Mouse (Mus musculus) forebrain, postnatal 0 days (tissue): Measurements from ENCODE around the gene Prcd. TPM values are rescaled to one million over a fixed set of nuclear protein-coding genes. Genes with fewer than 3 reads are reported as not detected.

ENCODE experiments used
- ATAC-seq: fragments of 200-750 bp; cut with Nextera tagmentation; 2 replicates; pipeline ENCODE4 v1.8.0; 2017; ENCODE audit warnings: mild to moderate bottlenecking, moderate library complexity
- DNase-seq: peaks from one replicate; pipeline ENCODE4 v3.0.0-alpha.2; 2015
- H3K27ac ChIP-seq: fragments of 300-500 bp; sonication (generic); 2 replicates; pipeline ENCODE4 v1.5.1; 2014; ENCODE audit warnings: low read depth, mild to moderate bottlenecking, antibody characterized with exemption, low read length, moderate library complexity, mixed read lengths
- H3K27me3 ChIP-seq: fragments of 300-500 bp; sonication (generic); 2 replicates; pipeline ENCODE4 v1.6.1; 2014; ENCODE audit warnings: mild to moderate bottlenecking, low read length, mixed read lengths; ENCODE audit not compliant: insufficient read depth
- H3K36me3 ChIP-seq: fragments of 300-500 bp; sonication (generic); 2 replicates; pipeline ENCODE4 v1.6.1; 2014; ENCODE audit warnings: mild to moderate bottlenecking, moderate library complexity; ENCODE audit not compliant: insufficient read depth
- H3K4me1 ChIP-seq: fragments of 300-500 bp; sonication (generic); 2 replicates; pipeline ENCODE4 v1.6.1; 2014; ENCODE audit warnings: antibody characterized with exemption; ENCODE audit not compliant: insufficient read depth
- H3K4me2 ChIP-seq: fragments of 300-500 bp; sonication (generic); 2 replicates; pipeline ENCODE4 v1.6.1; 2014; ENCODE audit warnings: low read depth, mild to moderate bottlenecking, moderate library complexity
- H3K4me3 ChIP-seq: fragments of 300-500 bp; sonication (generic); 2 replicates; pipeline ENCODE4 v1.5.1; 2014; ENCODE audit warnings: low read depth, low read length, mixed read lengths
- H3K9ac ChIP-seq: fragments of 300-500 bp; sonication (generic); 2 replicates; pipeline ENCODE4 v1.6.1; 2014; ENCODE audit warnings: mild to moderate bottlenecking
- H3K9me3 ChIP-seq: fragments of 300-500 bp; sonication (generic); 2 replicates; pipeline ENCODE4 v1.6.1; 2016; ENCODE audit warnings: low read length
- CTCF ChIP-seq: sonication (generic); IDR thresholded peaks from 2 replicates; pipeline ENCODE4 v1.5.1; 2016; ENCODE audit warnings: antibody characterized with exemption, control low read depth, low read depth
- WGBS: fragments of 180-500 bp; shearing (Covaris S2); extraction: QIAGEN DNeasy Blood & Tissue Kit; methylation state at CpG from one replicate; pipeline ENCODE4 v1.1.7; 2014; 5-methylcytosine and 5-hydroxymethylcytosine counted together
- polyA plus RNA-seq: library from polyadenylated mRNA; unstranded; fragments of >200 nt; fragmentation: Nextera tagmentation; extraction: Ambion mirVana; gene quantifications from 2 replicates; pipeline ENCODE4 v1.2.1, GENCODE M21; 2015
- total RNA-seq: library from RNA; depleted of rRNA; stranded (reverse); fragments of >200 nt; gene quantifications from 2 replicates; pipeline ENCODE4 v1.2.3, GENCODE M21; 2014

The Prcd gene
- total and polyA plus RNA-seq, 2 experiments from 2014 or later = 3.3 to 3.4 TPM

- no peak for TF ChIP-seq CTCF
- Histone ChIP-seq H3K4me2 (no peak overlapping the region), H3K4me1 (no peaks in the 10 kb centered on the region), H3K27me3 (no peaks in the 10 kb centered on the region), H3K9me3 (no peaks in the 10 kb centered on the region), H3K36me3 (no peaks in the 10 kb centered on the region), H3K27ac (no peak overlapping the region), H3K9ac (no peak overlapping the region), H3K4me3 (no peak overlapping the region)
- DNase-seq = no peak
- no peak for ATAC-seq
- 90% methylated on average over 13 of the region's 13 CpGs for WGBS
Observed at GRCm38 (mm10) chr11:116649711-116650337, 3.5 kb upstream of the Prcd start.

- Histone ChIP-seq H3K9me3 (no peaks in the 10 kb centered on the region), H3K4me3 (no peak overlapping the region), H3K4me1 (no peaks in the 10 kb centered on the region), H3K4me2 (no peak overlapping the region), H3K9ac (no peak overlapping the region), H3K27ac (no peak overlapping the region), H3K27me3 (no peaks in the 10 kb centered on the region), H3K36me3 (no peaks in the 10 kb centered on the region)
- DNase-seq (no peak), ATAC-seq (no peak)
- no peak for TF ChIP-seq CTCF
- WGBS = 84% methylated on average over 8 of the region's 8 CpGs
Observed at GRCm38 (mm10) chr11:116650811-116651210, 2.5 kb upstream of the Prcd start.

GRCm38 (mm10) chr11:116651339-116651738, 2.0 kb upstream of the Prcd start:
- no peak for DNase-seq

GRCm38 (mm10) chr11:116652330-116653098, 820 bp upstream of the Prcd start:
- Histone ChIP-seq H3K4me3 (peak overlapping the region; percentile 68), H3K27ac (no peak overlapping the region), H3K9ac (peak overlapping the region; percentile 81; the same call in 1 of the 2 replicates), H3K36me3 (no peaks in the 10 kb centered on the region), H3K27me3 (no peaks in the 10 kb centered on the region), H3K4me2 (peak overlapping the region; percentile 96), H3K4me1 (no peaks in the 10 kb centered on the region), H3K9me3 (no peaks in the 10 kb centered on the region)
- no peak for TF ChIP-seq CTCF
- no peak for ATAC-seq
- DNase-seq = no peak
- 65% methylated on average over 25 of the region's 25 CpGs for WGBS

More at GRCm38 (mm10) chr11:116651339-116651738, 2.0 kb upstream of the Prcd start:
- no peaks in the 10 kb centered on the region for H3K36me3 ChIP-seq
- WGBS = 66% methylated on average over 8 of the region's 8 CpGs
- TF ChIP-seq CTCF = no peak
- ATAC-seq = peak; percentile 9; the same call in 1 of the 2 replicates
- no peak overlapping the region for H3K4me2 ChIP-seq
- H3K27me3 ChIP-seq = no peaks in the 10 kb centered on the region
- no peaks in the 10 kb centered on the region for H3K9me3 ChIP-seq
- H3K4me1 ChIP-seq = no peaks in the 10 kb centered on the region
- no peak overlapping the region for H3K4me3 ChIP-seq
- no peak overlapping the region for H3K27ac ChIP-seq
- H3K9ac ChIP-seq = no peak overlapping the region

GRCm38 (mm10) chr11:116653709-116654221, 431 bp downstream of the Prcd start:
- 0 out of 2 replicates have a peak overlapping the region, but pooled peaks have one; percentile 9 for H3K27ac ChIP-seq
- 0 out of 2 replicates have a peak, but pooled peaks cover 8% of the 10 kb centered on the region for H3K4me1 ChIP-seq
- H3K9me3 ChIP-seq = no peaks in the 10 kb centered on the region
- peak overlapping the region; percentile 96 for H3K4me2 ChIP-seq
- DNase-seq = peak; percentile 69
- no peaks in the 10 kb centered on the region for H3K27me3 ChIP-seq
- H3K9ac ChIP-seq = peak overlapping the region; percentile 81
- no peaks in the 10 kb centered on the region for H3K36me3 ChIP-seq
- WGBS = 4% methylated on average over 44 of the region's 47 CpGs
- peak overlapping the region; percentile 68 for H3K4me3 ChIP-seq
- ATAC-seq = peak; percentile 71
- no peak for TF ChIP-seq CTCF

GRCm38 (mm10) chr11:116654255-116654821, 1.0 kb downstream of the Prcd start, which contains the start of gene Cygb:
Cygb (minus strand) TSS chr11:116654313.
- peak within 1 kb of the TSS; percentile 81 for H3K9ac ChIP-seq
- H3K4me3 ChIP-seq = peak within 1 kb of the TSS; percentile 68
- 9% methylated on average over 28 of the region's 28 CpGs for WGBS
- H3K4me2 ChIP-seq = peak within 1 kb of the TSS; percentile 96
- DNase-seq (no peak), ATAC-seq (peak; percentile 7; the same call in 1 of the 2 replicates)
- H3K9me3 ChIP-seq = no peaks in the 10 kb centered on the region
- 0 out of 2 replicates have a peak, but pooled peaks cover 8% of the 10 kb centered on the region for H3K4me1 ChIP-seq
- H3K27me3 ChIP-seq = no peaks in the 10 kb centered on the region
- no peaks in the 10 kb centered on the region for H3K36me3 ChIP-seq
- no peak for TF ChIP-seq CTCF
- 0 out of 2 replicates have a peak within 1 kb of the TSS, but pooled peaks have one; percentile 9 for H3K27ac ChIP-seq
